11 mouse cellular contexts compared by ENCODE assay signal in the genomic region with DNA sequence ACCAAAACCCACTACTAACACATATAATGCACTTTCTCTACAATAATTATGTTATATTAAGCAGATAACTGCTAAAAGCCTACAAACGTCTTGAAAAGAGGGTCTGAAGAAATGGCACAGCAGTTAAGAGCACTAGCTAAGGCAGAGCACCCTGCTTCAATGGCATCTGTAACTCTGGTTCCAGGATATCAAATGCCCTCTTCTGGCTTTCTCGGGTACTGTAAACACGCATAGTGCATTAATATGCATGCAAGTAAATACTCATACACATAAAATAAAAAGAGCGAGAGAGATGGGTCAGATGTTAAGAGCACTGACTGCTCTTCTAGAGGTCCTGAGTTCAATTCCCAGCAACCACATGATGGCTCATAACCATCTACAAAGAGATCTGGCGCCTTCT. TPM values are rescaled to one million over a fixed set of nuclear protein-coding genes. Genes with fewer than 3 reads are reported as not detected.
A peak's percentile ranks its signal among the peaks of the same experiment; 100 is the strongest.
DNase-seq lines count a peak whose midpoint lies in the region; ATAC-seq lines count a peak whose summit lies in the region.
"Had no signal": no experiment of that assay in that cellular context is flagged by ENCODE, and none has a peak within 500 bp of the region (broad histone marks: within the 10 kb centered on the region; RNA-seq: fewer than 3 reads in every experiment).

No protein-coding gene starts in this region.

- DNase-seq in kidney, adult 9 months = peak; percentile 20
- DNase-seq in kidney, postnatal 25 days = no peak
- peak; percentile 58 for DNase-seq in 3T3-L1 (ENCODE audit: low read depth, low spot score)
- DNase-seq in A20 (ENCODE audit: low read depth, low spot score) = peak; percentile 52
- peak; percentile 54 for DNase-seq in embryo, embryonic 10.5 days (ENCODE audit: low spot score)
- no peak for DNase-seq in adrenal gland, adult (ENCODE audit: inconsistent age in 2 of 2, low spot score in 1 of 2)
- DNase-seq: heart, postnatal 14 days; lung, postnatal 10 days; thymus, postnatal 25 days had no signal

- no peaks in the 10 kb centered on the region for H3K9me3 ChIP-seq in hindbrain, embryonic 13.5 days
- H3K9me3 ChIP-seq: kidney, embryonic 15.5 days had no signal

- no peak overlapping the region for H3K27ac ChIP-seq in hindbrain, embryonic 13.5 days
- H3K27ac ChIP-seq: kidney, embryonic 15.5 days had no signal

- no peaks in the 10 kb centered on the region for H3K4me1 ChIP-seq in hindbrain, embryonic 13.5 days (replicated peaks)

- 89% methylated on average over 5 of the region's 5 CpGs for WGBS in hindbrain, embryonic 13.5 days

- peaks cover 8% of the 10 kb centered on the region for H3K36me3 ChIP-seq in hindbrain, embryonic 13.5 days

- H3K27me3 ChIP-seq in hindbrain, embryonic 13.5 days = no peaks in the 10 kb centered on the region
- H3K27me3 ChIP-seq: kidney, embryonic 15.5 days had no signal

- no peak overlapping the region for H3K4me3 ChIP-seq in hindbrain, embryonic 13.5 days
- H3K4me3 ChIP-seq: kidney, embryonic 15.5 days had no signal

- no peak overlapping the region for H3K4me2 ChIP-seq in hindbrain, embryonic 13.5 days
- H3K4me2 ChIP-seq: kidney, embryonic 15.5 days had no signal

- ATAC-seq in hindbrain, embryonic 13.5 days (ENCODE audit: low FRiP score) = no peak

- H3K9ac ChIP-seq in hindbrain, embryonic 13.5 days = no peak overlapping the region
- H3K9ac ChIP-seq: kidney, embryonic 15.5 days had no signal

RNA-seq across cellular contexts. Expression of a gene that starts 17.0 kb away (rescaled TPM):
- 123 and 141 TPM in 2 replicates for polyA plus RNA-seq in hindbrain, embryonic 13.5 days (2015; fragmentation: Nextera tagmentation; extraction: Ambion mirVana)

Comparison
In these comparisons a context has a peak if more than half of its experiments do, and no peak if none do; other contexts are left out.
1. DNase-seq: peak in kidney, adult 9 months (single experiment), 3T3-L1 (single experiment), A20 (single experiment) and embryo, embryonic 10.5 days (single experiment); none in kidney, postnatal 25 days (0 of 2) and adrenal gland, adult (0 of 2).